Mouse (Mus musculus) erythroblast, adult 5-6 weeks (primary cell): Measurements from ENCODE around the gene Sipa1l3. TPM values are rescaled to one million over a fixed set of nuclear protein-coding genes. Genes with fewer than 3 reads are reported as not detected.

Experiments used
- ATAC-seq: replicated peaks from 2 replicates; pipeline ENCODE4 v1.8.0; 2016; ENCODE audit warnings: moderate number of reproducible peaks, mild to moderate bottlenecking, moderate TSS enrichment, inconsistent platforms; ENCODE audit not compliant: poor library complexity, low FRiP score, severe bottlenecking
- total RNA-seq, 2 experiments: library from RNA; stranded (forward) in 1 of 2; stranded (reverse) in 1 of 2; fragments of 150-400 nt in 1 of 2; fragments of 200-764, 138-1000 nt in 1 of 2; gene quantifications; 2 replicates each; pipeline versions ENCODE4 v1.2.3 to v1.2.4; 2015 to 2017; ENCODE audit warnings: low replicate concordance in 2 of 2

Sipa1l3 gene
- total RNA-seq, 2 experiments from 2014 or later: 5.2 to 5.4 TPM

DNA sequence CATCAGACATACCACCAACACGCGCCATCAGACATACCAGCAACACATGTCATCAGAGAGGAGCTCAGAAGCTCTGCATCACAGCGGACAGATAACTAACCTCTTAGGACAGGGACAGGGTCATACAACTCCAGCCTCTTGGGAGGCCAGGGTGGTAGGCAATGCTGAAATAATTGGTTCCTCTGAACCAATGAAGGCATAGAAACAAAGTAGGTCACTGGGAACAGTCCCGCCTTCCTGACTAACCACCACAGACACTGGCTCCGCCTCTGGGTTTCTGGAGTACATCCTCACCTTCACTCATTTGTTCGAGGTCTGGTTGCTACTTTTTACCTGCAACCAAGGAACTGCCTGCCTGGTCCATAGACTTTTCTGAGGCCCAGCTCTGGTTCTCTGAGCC, 66.1 kb downstream of the Sipa1l3 start:
- ATAC-seq: no peak

DNA sequence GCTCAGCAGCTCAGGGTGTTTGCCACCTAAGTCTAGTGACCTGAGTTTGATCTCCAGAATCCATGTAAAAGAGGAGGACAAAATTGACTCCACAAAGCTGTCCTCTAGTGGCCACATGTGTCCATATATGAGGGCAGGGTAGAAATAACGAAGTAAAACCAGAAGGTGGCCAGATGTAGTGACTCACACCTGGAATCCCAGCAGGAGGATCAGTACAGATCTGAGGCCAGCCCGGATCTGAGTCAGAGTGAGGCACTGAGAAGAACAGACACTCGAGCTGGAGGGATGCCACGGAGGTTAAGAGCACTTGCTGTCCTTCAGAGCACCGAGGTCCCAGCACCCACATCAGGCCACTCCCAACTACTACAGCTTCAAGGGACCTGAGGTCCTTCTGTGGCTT, 68.3 kb downstream of the Sipa1l3 start:
- ATAC-seq: no peak

GRCm38 (mm10) chr7:29448830-29449229, 69.6 kb downstream of the Sipa1l3 start:
- ATAC-seq: no peak

- ATAC-seq: no peak
Measured at GRCm38 (mm10) chr7:29447147-29447829, 71.2 kb downstream of the Sipa1l3 start.

- no peak for ATAC-seq
Measured at GRCm38 (mm10) chr7:29446156-29446555, 72.3 kb downstream of the Sipa1l3 start.

DNA sequence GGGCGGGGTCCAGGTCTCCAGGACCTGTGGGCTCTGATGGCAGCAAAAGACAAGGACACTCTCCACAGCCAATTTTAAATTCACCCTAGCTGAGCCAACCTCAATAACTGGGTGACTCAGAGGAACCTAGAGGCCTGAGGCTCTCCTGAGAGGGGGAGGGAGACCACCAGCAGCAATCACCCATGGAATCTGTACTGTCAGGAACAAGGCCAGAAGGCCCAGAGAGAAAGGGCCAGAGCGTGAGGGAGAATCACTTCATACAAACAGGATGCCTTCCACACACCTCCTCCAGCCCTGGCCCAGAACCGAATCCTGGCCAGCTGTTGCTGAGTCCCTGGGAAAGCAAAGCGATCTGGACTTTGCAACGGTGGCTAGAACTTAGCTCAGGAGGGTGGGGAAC, 73.9 kb downstream of the Sipa1l3 start:
- no peak for ATAC-seq

DNA sequence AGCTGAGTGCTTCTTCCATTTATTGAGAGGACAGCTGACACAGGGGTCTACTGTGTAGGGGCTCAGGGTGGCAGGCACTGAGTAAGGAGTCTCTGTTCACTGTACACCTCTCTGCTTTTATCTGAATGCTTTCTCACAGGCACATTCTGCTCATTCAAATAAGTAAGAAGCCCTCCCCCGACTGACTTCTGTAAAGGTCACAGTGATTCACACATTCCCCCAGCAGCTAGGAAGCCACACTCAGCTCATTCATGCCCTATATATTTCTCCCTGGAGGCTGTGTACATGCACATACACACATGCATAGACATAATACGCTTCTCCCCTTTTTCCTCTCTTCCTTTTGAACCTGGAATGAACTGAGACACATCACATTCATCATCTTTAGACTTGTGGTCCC, 74.4 kb downstream of the Sipa1l3 start:
- no peak for ATAC-seq

DNA sequence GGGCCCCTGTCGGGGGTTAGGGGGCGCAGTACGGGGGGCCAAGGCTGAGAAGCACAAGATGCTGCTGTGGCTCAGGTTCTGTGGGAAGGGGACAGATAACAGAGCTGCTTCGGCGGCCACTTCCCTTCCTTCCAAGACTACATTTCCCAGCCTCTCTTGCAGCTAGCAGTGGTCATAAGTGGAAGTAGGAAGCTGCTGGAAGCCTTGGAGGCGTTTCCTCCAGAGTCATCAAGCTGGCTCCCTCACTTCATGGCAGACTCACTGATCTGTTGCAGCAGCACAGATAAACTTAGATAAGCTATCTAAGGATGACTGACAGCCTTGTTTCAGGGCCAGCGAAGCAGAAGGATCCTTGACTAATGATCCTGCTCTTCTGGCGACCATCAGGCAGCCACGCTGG, 76.6 kb downstream of the Sipa1l3 start:
- no peak for ATAC-seq

DNA sequence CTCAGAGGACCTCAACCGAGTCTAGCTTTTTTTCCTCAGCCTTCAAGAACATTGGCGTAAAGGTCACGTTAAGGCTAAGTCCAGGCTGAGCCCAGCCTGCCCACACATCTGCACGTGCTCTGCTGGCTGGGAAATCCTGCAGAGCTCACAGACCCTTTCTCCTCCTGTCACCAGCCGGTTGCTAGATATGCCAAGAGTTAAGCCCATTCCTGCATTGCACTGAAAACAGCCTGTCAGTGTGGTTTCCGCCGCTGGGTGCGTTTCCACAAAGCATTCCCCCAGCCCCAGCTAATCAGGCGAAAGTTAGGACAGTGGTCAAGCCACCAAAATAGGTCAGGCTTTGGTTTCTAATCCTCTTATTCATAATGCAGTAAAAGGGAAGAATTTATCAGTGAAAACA, 77.3 kb downstream of the Sipa1l3 start:
- no peak for ATAC-seq

GRCm38 (mm10) chr7:29438655-29439282, 79.7 kb downstream of the Sipa1l3 start:
- no peak for ATAC-seq

DNA sequence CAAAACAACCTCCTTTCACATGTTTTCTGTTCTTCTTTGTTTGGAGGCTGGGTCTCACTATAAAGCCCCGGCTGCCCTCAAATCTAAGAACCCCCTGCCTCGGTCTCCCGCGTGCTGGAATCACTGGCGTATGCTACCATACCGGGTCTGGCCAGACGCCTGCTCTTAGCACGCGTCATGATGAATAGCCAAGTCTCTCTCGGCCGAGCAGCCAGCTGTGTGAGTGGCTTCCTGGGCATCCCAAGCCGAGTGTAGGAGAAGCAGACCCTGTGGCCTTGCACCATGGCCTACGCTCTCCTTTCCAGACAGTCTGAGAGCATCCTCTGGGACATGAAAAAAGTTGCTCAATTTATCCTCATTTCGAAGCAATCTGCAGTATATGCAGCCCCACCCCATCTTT, 80.2 kb downstream of the Sipa1l3 start:
- no peak for ATAC-seq

- ATAC-seq: no peak
Measured at GRCm38 (mm10) chr7:29437072-29437471, 81.4 kb downstream of the Sipa1l3 start.

GRCm38 (mm10) chr7:29434313-29435035, 84.0 kb downstream of the Sipa1l3 start:
- no peak for ATAC-seq

DNA sequence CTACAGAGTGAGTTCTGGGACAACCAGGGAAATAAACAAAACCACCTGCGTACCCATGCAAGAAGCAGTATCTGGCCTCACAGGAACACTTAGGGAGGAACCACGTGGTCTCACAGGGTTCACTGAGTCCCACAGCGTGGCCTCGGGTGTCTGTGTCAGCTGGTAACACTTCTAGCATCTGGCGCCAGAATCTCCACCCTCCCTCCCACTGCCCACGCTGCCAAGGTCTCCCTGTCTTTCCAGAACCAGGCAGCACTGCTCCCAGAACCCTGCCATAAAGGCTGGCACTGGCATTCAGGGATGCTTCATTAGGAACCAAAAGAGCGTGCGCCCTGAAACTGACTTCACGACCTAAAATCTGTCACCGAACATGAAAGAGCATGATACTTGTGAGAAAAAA, 84.7 kb downstream of the Sipa1l3 start:
- ATAC-seq: no peak

GRCm38 (mm10) chr7:29432947-29433553, 85.4 kb downstream of the Sipa1l3 start:
- ATAC-seq: no peak

GRCm38 (mm10) chr7:29432180-29432946, 86.1 kb downstream of the Sipa1l3 start:
- ATAC-seq: no peak

GRCm38 (mm10) chr7:29430739-29431211, 87.7 kb downstream of the Sipa1l3 start:
- ATAC-seq: no peak

DNA sequence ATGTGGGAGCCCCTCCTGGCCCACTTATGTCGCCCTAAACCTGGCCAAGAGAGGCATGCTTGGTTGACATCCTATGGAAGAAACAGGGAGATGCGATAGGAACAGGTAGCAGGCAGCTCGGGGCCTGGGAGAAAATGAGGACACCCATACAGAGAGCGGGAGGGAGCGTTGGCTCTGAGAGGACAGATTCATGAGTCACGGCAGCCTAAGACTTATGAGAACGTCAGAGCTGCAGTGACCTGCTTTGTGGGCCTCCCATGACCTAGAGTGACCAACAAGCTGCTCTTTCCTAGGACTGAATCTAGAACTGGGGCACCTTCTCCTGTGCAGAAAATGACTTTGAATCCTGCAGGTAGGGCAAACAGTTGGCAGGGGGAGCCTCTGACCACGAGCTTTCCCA, 92.4 kb downstream of the Sipa1l3 start:
- no peak for ATAC-seq

GRCm38 (mm10) chr7:29425413-29425827, 93.0 kb downstream of the Sipa1l3 start:
- no peak for ATAC-seq

- no peak for ATAC-seq
Measured at GRCm38 (mm10) chr7:29424690-29425089, 93.8 kb downstream of the Sipa1l3 start.
